Mouse (Mus musculus) liver, adult 2 months (tissue): ENCODE data around the gene Rab22a. TPM values are rescaled to one million over a fixed set of nuclear protein-coding genes. Genes with fewer than 3 reads are reported as not detected.
"Not testable (repeated sequence)": the region's sequence is repeated elsewhere in the genome, so short reads cannot be mapped to it uniquely, and the experiment has no call there.

Source experiments
- DNase-seq: peaks from one replicate; pipeline ENCODE4 v3.0.0-alpha.2; 2011; ENCODE audit warnings: low read depth, low spot score; ENCODE audit errors: extremely low read depth
- H3K27ac ChIP-seq: fragments of 200-500 bp; replicated peaks from 2 replicates; pipeline ENCODE4 v1.5.1; 2012; ENCODE audit warnings: low read depth, mild to moderate bottlenecking, control low read depth, inconsistent platforms, low read length; ENCODE audit not compliant: insufficient read depth
- H3K27me3 ChIP-seq: fragments of 200-500 bp; 2 replicates; pipeline ENCODE4 v1.6.1; 2012; ENCODE audit warnings: mild to moderate bottlenecking, moderate library complexity, low read length, inconsistent platforms; ENCODE audit not compliant: control insufficient read depth, insufficient read depth
- H3K36me3 ChIP-seq: fragments of 200-500 bp; 2 replicates; pipeline ENCODE4 v1.6.1; 2012; ENCODE audit warnings: low read length, inconsistent platforms; ENCODE audit not compliant: control insufficient read depth, insufficient read depth
- H3K4me1 ChIP-seq: fragments of 200-500 bp; 2 replicates; pipeline ENCODE4 v1.6.1; 2011; ENCODE audit warnings: low read length; ENCODE audit not compliant: control insufficient read depth, insufficient read depth
- H3K4me3 ChIP-seq: fragments of 200-500 bp; 2 replicates; pipeline ENCODE4 v1.5.1; 2011; ENCODE audit warnings: low read depth, mild to moderate bottlenecking, control low read depth, low read length, moderate library complexity; ENCODE audit not compliant: insufficient read depth
- H3K79me2 ChIP-seq: fragments of 200-500 bp; 2 replicates; pipeline ENCODE4 v1.6.1; 2012; ENCODE audit warnings: inconsistent platforms, mild to moderate bottlenecking, low read length, moderate library complexity; ENCODE audit not compliant: control insufficient read depth, insufficient read depth
- H3K9ac ChIP-seq: fragments of 200-500 bp; 2 replicates; pipeline ENCODE4 v1.6.1; 2012; ENCODE audit warnings: low read depth, mild to moderate bottlenecking, control low read depth, inconsistent platforms, low read length
- CTCF ChIP-seq: fragments of 200-500 bp; IDR thresholded peaks from 2 replicates; pipeline ENCODE4 v1.5.1; 2011; ENCODE audit warnings: low read depth, low read length, control low read depth
- POLR2A ChIP-seq: fragments of 200-500 bp; IDR thresholded peaks from 2 replicates; pipeline ENCODE4 v1.6.1; 2011; ENCODE audit warnings: low read length, control low read depth; ENCODE audit not compliant: insufficient read depth; ENCODE audit errors: extremely low read depth
- WGBS: fragments of 180-500 bp; shearing (Covaris S2); methylation state at CpG from one replicate; pipeline ENCODE4 v1.1.7; 2018; 5-methylcytosine and 5-hydroxymethylcytosine counted together
- polyA plus RNA-seq: library from polyadenylated mRNA; depleted of rRNA; stranded (reverse); fragments of >200 nt; gene quantifications from 2 replicates; pipeline ENCODE4 v1.2.3, GENCODE M21; 2012
- total RNA-seq: library from RNA; depleted of rRNA; stranded (reverse); fragments of >200 nt; gene quantifications from 2 replicates; pipeline ENCODE4 v1.2.3, GENCODE M21; 2014

Rab22a gene
- total and polyA plus RNA-seq, 2 experiments = 8.6 to 20.2 TPM

DNA sequence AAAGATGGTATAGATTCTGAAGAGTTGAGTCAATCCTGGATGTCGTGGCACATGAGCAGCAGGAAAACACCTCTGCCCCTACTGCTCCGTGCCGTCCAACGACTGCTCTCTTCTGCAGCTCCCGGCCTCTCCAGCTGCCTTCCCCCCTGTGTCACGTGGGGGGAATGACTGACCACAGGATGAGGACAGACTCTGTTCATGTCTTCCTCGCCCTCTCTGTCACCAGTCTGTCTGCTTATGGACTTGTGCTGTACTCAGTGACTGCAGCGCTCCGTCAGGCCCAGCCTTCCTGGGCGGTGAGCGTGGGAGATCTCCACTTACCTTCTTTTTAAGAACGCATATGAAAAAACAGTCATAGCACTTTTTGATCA, 43.3 kb downstream of the Rab22a start:
- no peak for TF ChIP-seq POLR2A
- TF ChIP-seq CTCF = no peak
- H3K9ac ChIP-seq = no peak overlapping the region
- H3K4me3 ChIP-seq = no peak overlapping the region
- no peaks in the 10 kb centered on the region for H3K4me1 ChIP-seq
- peaks cover 29% of the 10 kb centered on the region for H3K36me3 ChIP-seq
- 0 out of 2 replicates have a peak overlapping the region, but pooled peaks have one; percentile 29 for H3K27ac ChIP-seq
- no peak for DNase-seq
- no peaks in the 10 kb centered on the region for H3K27me3 ChIP-seq
- no peaks in the 10 kb centered on the region for H3K79me2 ChIP-seq
- WGBS = 83% methylated on average over 12 of the region's 12 CpGs

DNA sequence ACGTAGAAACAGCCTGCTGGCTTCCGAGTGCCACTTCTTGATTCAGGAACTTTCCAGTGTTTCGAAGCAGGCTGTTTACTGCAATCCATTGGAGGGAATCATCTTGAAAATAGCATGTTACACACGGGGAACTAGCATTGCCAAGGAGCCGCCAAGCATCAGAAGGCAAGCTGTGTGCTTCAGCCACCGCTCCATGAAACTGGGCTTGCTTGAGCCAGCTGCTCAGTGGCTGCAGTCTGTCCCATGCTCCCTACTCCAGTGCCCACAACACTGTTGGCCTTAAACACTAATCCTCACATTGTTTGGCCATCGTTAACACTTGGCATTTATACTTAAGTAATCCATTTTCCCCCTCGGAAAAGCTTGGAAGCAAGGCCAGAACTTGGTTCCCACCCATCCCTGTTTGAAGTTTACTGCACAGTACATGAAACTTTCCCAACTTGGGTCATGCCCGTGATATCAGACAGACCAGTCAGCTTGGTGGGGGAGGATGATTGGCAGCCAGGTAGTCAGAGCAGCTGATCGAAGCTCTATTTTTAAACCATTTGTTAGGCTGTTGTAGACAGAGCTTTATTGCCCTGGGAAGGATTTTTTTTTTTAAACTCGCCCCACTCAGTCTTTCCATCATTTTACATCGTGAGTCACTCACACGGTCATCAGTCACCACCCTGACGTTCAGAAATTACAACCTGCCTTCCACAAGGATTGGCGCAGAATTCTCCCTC, 46.4 kb downstream of the Rab22a start:
- WGBS = 94% methylated on average over 15 of the region's 15 CpGs
- peaks cover 13% of the 10 kb centered on the region for H3K36me3 ChIP-seq
- no peak for TF ChIP-seq POLR2A
- no peak for TF ChIP-seq CTCF

DNA sequence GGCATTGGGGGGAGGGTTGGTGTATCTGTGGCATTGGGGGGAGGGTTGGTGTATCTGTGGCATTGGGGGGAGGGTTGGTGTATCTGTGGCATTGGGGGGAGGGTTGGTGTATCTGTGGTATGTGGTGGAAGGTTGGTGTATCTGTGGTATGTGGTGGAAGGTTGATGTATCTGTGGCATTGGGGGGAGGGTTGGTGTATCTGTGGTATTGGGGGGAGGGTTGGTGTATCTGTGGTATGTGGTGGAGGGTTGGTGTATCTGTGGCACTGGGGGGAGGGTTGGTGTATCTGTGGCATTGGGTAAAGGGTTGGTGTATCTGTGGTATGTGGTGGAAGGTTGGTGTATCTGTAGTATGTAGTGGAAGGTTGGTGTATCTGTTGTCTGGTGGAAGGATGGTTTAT, 48.1 kb downstream of the Rab22a start:
- not testable (repeated sequence) for H3K4me3 ChIP-seq, H3K36me3 ChIP-seq, DNase-seq

More for the DNA sequence above, 46.4 kb downstream of the Rab22a start:
- Histone ChIP-seq H3K27me3 (no peaks in the 10 kb centered on the region), H3K79me2 (no peaks in the 10 kb centered on the region), H3K4me3 (no peak overlapping the region), H3K4me1 (no peaks in the 10 kb centered on the region), H3K27ac (no peak overlapping the region), H3K9ac (no peak overlapping the region)
- DNase-seq = no peak

DNA sequence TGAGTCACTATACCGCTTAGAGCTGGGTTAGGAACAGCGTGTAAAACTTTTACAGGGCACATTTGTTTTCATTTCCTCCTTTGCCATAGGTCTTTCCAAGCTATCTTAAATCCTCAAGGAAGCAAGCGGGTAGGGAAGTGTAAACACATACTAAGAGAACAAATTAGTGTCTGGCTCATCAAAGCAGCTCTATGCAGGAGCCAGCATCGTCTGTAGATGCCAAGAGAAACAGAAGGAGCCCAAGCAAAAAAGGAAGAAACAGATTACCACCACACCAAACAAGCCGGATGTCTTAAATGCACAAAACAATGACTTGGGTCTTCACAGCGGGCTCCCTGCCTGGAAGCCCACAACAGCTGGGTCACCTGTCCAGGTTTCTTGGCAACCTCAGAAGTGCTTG, 50.6 kb downstream of the Rab22a start:
- Histone ChIP-seq H3K79me2 (no peaks in the 10 kb centered on the region), H3K27ac (no peak overlapping the region), H3K36me3 (peaks cover 3% of the 10 kb centered on the region; the same call in 1 of the 2 replicates), H3K4me3 (no peak overlapping the region), H3K9ac (no peak overlapping the region), H3K4me1 (no peaks in the 10 kb centered on the region), H3K27me3 (no peaks in the 10 kb centered on the region)
- TF ChIP-seq POLR2A (no peak), CTCF (no peak)
- 91% methylated on average over 6 of the region's 6 CpGs for WGBS
- DNase-seq = no peak

More for the DNA sequence above, 48.1 kb downstream of the Rab22a start:
- not testable (repeated sequence) for H3K4me1 ChIP-seq, H3K9ac ChIP-seq, H3K79me2 ChIP-seq, H3K27me3 ChIP-seq, H3K27ac ChIP-seq

DNA sequence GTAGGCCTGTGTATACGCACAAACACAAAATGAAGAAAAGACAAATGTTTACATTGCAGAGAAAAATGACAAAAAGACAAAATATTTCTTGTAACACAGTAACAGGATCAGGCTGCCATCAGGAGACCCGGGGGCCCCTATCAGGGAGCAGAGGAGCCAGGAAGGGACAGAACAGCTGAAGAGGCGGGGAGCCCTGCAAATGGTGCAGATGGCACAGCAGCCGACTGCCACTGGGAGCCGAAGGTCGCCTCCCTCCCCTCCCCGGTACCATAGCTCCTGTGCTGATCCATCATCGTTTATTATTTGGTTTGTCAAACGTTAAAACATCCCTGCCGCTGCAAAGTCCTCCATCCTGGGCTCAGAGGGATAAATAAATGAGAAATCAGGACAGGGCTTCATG, 53.1 kb downstream of the Rab22a start:
- 50% methylated on average over 10 of the region's 10 CpGs for WGBS
- Histone ChIP-seq H3K79me2 (no peaks in the 10 kb centered on the region), H3K36me3 (no peaks in the 10 kb centered on the region), H3K9ac (no peak overlapping the region), H3K27me3 (no peaks in the 10 kb centered on the region), H3K4me3 (no peak overlapping the region), H3K27ac (no peak overlapping the region), H3K4me1 (no peaks in the 10 kb centered on the region)
- no peak for DNase-seq
- TF ChIP-seq POLR2A = no peak
- TF ChIP-seq CTCF = no peak

DNA sequence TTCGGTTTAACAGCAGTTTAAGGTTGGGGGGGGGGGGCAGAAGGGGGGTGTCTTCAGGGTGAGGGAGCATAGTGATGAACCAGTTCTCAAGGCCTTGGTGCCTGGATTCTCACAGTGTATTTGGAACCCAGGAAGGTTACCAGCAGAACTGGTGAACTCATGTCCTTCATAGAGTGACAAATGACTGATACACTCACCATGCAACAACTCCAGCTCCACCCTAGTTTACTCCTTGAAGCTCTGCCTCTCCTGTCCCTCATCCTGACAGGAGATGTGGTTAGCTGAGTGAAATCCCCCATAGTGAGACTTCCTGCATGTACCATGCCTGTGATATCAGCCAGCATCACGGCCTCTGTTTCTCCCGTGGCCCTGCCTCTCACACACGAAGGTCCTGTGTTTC, 53.7 kb downstream of the Rab22a start:
- no peak for DNase-seq
- Histone ChIP-seq H3K36me3 (no peaks in the 10 kb centered on the region), H3K4me1 (no peaks in the 10 kb centered on the region), H3K9ac (no peak overlapping the region), H3K27ac (no peak overlapping the region), H3K79me2 (no peaks in the 10 kb centered on the region), H3K27me3 (no peaks in the 10 kb centered on the region), H3K4me3 (no peak overlapping the region)
- no peak for TF ChIP-seq CTCF
- TF ChIP-seq POLR2A = no peak
- WGBS = 93% methylated on average over 4 of the region's 4 CpGs
